Mouse (Mus musculus): ENCODE data around the gene Pdzd9. TPM values are rescaled to one million over a fixed set of nuclear protein-coding genes. Genes with fewer than 3 reads are reported as not detected.

Pdzd9 gene
- polyA plus RNA-seq, 1 experiment from 2014 or later = 0.39 TPM

GRCm38 (mm10) chr7:120634301-120634700, 35.8 kb downstream of the Pdzd9 start:
- H3K4me3 ChIP-seq (replicated peaks) = peak overlapping the region; percentile 70
- H3K9me3 ChIP-seq = no peaks in the 10 kb centered on the region
- no peaks in the 10 kb centered on the region for H3K27me3 ChIP-seq (replicated peaks)
- peak overlapping the region; percentile 67 for H3K4me2 ChIP-seq (replicated peaks)
- no peak for ATAC-seq
- peaks cover 9% of the 10 kb centered on the region; the same call in 1 of the 2 replicates for H3K36me3 ChIP-seq
- peak overlapping the region; percentile 89 for H3K9ac ChIP-seq
- H3K4me1 ChIP-seq (replicated peaks) = peaks cover 4% of the 10 kb centered on the region; the same call in 1 of the 2 replicates
- peak overlapping the region; percentile 90 for H3K27ac ChIP-seq
- WGBS = 6% methylated on average over 9 of the region's 9 CpGs

DNA sequence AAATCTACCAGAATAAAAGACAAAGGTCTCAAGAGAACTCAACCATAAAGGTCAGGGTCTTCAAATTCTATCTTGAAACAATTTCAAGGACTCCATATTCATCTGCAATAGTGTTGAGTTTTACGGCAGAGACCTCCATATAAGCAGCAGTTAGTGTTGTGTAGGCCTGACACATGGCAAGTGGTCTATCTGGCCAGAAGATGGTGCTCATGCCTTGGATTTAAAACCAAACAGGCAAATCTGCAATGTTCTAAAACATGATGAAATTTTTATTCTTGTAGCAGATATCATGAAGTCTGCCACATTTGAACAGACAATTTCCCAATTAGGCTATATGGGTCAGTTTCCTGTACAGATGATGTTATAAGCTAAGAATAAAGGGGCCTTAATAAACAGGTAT, 37.6 kb downstream of the Pdzd9 start:
- no peak for ATAC-seq
- H3K4me3 ChIP-seq (replicated peaks) = no peak overlapping the region
- H3K9me3 ChIP-seq = no peaks in the 10 kb centered on the region
- H3K9ac ChIP-seq = no peak overlapping the region
- no peak overlapping the region for H3K4me2 ChIP-seq (replicated peaks)
- H3K36me3 ChIP-seq = 0 out of 2 replicates have a peak, but pooled peaks cover under 1% of the 10 kb centered on the region
- peaks cover 4% of the 10 kb centered on the region; the same call in 1 of the 2 replicates for H3K4me1 ChIP-seq (replicated peaks)
- no peak overlapping the region for H3K27ac ChIP-seq
- WGBS = 72% methylated on average over 1 of the region's 1 CpGs
- no peaks in the 10 kb centered on the region for H3K27me3 ChIP-seq (replicated peaks)

GRCm38 (mm10) chr7:120620841-120621240, 49.3 kb downstream of the Pdzd9 start:
- Histone ChIP-seq H3K9me3 (no peaks in the 10 kb centered on the region), H3K9ac (no peak overlapping the region), H3K36me3 (no peaks in the 10 kb centered on the region), H3K27ac (no peak overlapping the region), H3K4me3 (replicated peaks) (no peak overlapping the region), H3K4me2 (replicated peaks) (no peak overlapping the region), H3K27me3 (replicated peaks) (no peaks in the 10 kb centered on the region), H3K4me1 (replicated peaks) (no peaks in the 10 kb centered on the region)
- WGBS = 89% methylated on average over 9 of the region's 9 CpGs
- no peak for ATAC-seq

DNA sequence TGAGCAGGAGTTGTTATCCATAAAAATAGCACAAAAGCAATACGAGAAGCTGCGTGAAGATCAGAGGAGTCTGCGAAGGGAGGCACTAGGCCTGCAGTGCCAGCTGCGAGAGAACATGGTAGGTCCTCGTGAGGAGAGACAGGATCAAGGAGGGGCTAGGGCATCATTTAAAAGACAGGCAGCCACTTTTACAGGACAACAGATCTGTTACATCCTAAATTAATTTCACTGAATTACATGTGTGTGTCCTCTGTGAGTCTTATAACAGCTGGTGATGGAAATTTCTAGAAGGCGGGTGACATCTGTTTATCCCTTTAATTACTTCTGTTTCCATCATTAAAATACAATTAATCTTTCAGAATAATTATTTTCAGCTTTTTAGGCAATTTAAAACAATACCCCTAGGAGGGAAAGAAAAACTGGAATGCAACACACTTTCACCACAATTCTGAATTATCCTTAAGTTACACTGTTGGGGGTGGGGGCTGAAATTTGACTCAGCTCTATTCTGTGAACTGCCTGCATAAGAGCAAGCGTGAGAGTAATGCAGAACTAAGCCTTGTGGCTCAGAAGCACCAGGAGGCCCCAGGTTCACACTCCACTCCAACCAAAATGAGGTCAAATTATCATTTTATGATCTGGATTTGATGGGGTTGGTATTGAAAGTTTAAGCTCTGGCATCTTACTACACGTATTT, 49.9 kb downstream of the Pdzd9 start:
- Histone ChIP-seq H3K9ac (no peak overlapping the region), H3K27me3 (replicated peaks) (no peaks in the 10 kb centered on the region), H3K36me3 (no peaks in the 10 kb centered on the region), H3K4me1 (replicated peaks) (no peaks in the 10 kb centered on the region), H3K27ac (no peak overlapping the region), H3K9me3 (no peaks in the 10 kb centered on the region), H3K4me3 (replicated peaks) (no peak overlapping the region), H3K4me2 (replicated peaks) (no peak overlapping the region)
- no peak for ATAC-seq
- WGBS = 78% methylated on average over 8 of the region's 8 CpGs

Other genes starting within 250 kb of the Pdzd9 start
- 295 and 299 TPM in 2 replicates for gene Uqcrc2, start 35.2 kb downstream of the Pdzd9 start, polyA plus RNA-seq (2015; fragmentation: Nextera tagmentation; extraction: Ambion mirVana)
- 10.4 and 11.0 TPM in 2 replicates for gene Mosmo, start 7.3 kb upstream of the Pdzd9 start, polyA plus RNA-seq (2015; fragmentation: Nextera tagmentation; extraction: Ambion mirVana)
- gene Vwa3a, start 69.0 kb upstream of the Pdzd9 start, polyA plus RNA-seq (2015; fragmentation: Nextera tagmentation; extraction: Ambion mirVana) = 0.24 and 0.29 TPM in 2 replicates
- gene Gm5737, start 142.0 kb upstream of the Pdzd9 start, polyA plus RNA-seq (2015; fragmentation: Nextera tagmentation; extraction: Ambion mirVana) = not detected in 2 replicates
- 44.4 and 47.2 TPM in 2 replicates for gene Eef2k, start 172.5 kb upstream of the Pdzd9 start, polyA plus RNA-seq (2015; fragmentation: Nextera tagmentation; extraction: Ambion mirVana)
- gene Polr3e, start 247.4 kb upstream of the Pdzd9 start, polyA plus RNA-seq (2015; fragmentation: Nextera tagmentation; extraction: Ambion mirVana) = 40.3 and 41.5 TPM in 2 replicates

All from intestine, embryonic 15.5 days (tissue).